ENCODE assay signal across 21 mouse cellular contexts in genomic region chr1:89443512-89443911, GRCm38 (mm10). TPM values are rescaled to one million over a fixed set of nuclear protein-coding genes. Genes with fewer than 3 reads are reported as not detected.
A peak's percentile ranks its signal among the peaks of the same experiment; 100 is the strongest.
DNase-seq lines count a peak whose midpoint lies in the region; ATAC-seq and TF ChIP-seq lines count a peak whose summit lies in the region.
"Had no signal": no experiment of that assay in that cellular context is flagged by ENCODE, and none has a peak within 500 bp of the region (broad histone marks: within the 10 kb centered on the region; RNA-seq: fewer than 3 reads in every experiment).

No protein-coding gene starts in this region.

- TF ChIP-seq CTCF in cerebellum, adult 2 months (IDR thresholded peaks at IDR 0.05; ENCODE audit: borderline replicate concordance, insufficient read depth, low read depth, low read length): no peak

- H3K4me2 ChIP-seq in neural tube, embryonic 13.5 days: no peak overlapping the region
- H3K4me2 ChIP-seq: embryonic facial prominence, embryonic 13.5 days; heart, embryonic 11.5 days; lung, embryonic 15.5 days; midbrain, embryonic 12.5 days had no signal

- no peaks in the 10 kb centered on the region for H3K9me3 ChIP-seq in hindbrain, embryonic 10.5 days
- no peaks in the 10 kb centered on the region for H3K9me3 ChIP-seq in neural tube, embryonic 13.5 days
- H3K9me3 ChIP-seq: embryonic facial prominence, embryonic 13.5 days; lung, embryonic 15.5 days; midbrain, embryonic 12.5 days had no signal

- H3K36me3 ChIP-seq in hindbrain, embryonic 10.5 days: no peaks in the 10 kb centered on the region
- no peaks in the 10 kb centered on the region for H3K36me3 ChIP-seq in neural tube, embryonic 13.5 days
- H3K36me3 ChIP-seq: embryonic facial prominence, embryonic 13.5 days; lung, embryonic 15.5 days; midbrain, embryonic 12.5 days had no signal

- no peak overlapping the region for H3K4me3 ChIP-seq in cerebellum, adult 2 months (replicated peaks; ENCODE audit: insufficient read depth, low read depth, low read length)
- no peak overlapping the region for H3K4me3 ChIP-seq in hindbrain, embryonic 10.5 days
- H3K4me3 ChIP-seq in neural tube, embryonic 13.5 days: no peak overlapping the region
- H3K4me3 ChIP-seq: embryonic facial prominence, embryonic 13.5 days; lung, embryonic 15.5 days; midbrain, embryonic 12.5 days had no signal

- no peaks in the 10 kb centered on the region for H3K27me3 ChIP-seq in cerebellum, adult 2 months (ENCODE audit: control insufficient read depth, insufficient read depth, low read length)
- H3K27me3 ChIP-seq in hindbrain, embryonic 10.5 days (ENCODE audit: insufficient read depth, poor library complexity, severe bottlenecking): no peaks in the 10 kb centered on the region; the same call in 1 of the 2 replicates
- no peaks in the 10 kb centered on the region for H3K27me3 ChIP-seq in neural tube, embryonic 13.5 days
- H3K27me3 ChIP-seq: CH12.LX; embryonic facial prominence, embryonic 13.5 days; lung, embryonic 15.5 days; midbrain, embryonic 12.5 days had no signal

- 0 out of 2 replicates have a peak, but pooled peaks have one; percentile 27 for ATAC-seq in neural tube, embryonic 13.5 days (ENCODE audit: low read depth)

- no peak for TF ChIP-seq POLR2A in cerebellum, adult 2 months (IDR thresholded peaks at IDR 0.05; ENCODE audit: borderline replicate concordance, insufficient read depth, low read length)

- 0 out of 2 replicates have a peak overlapping the region, but pooled peaks have one; percentile 17 for H3K9ac ChIP-seq in neural tube, embryonic 13.5 days
- H3K9ac ChIP-seq: embryonic facial prominence, embryonic 13.5 days; liver, embryonic 14.5 days; lung, embryonic 15.5 days; midbrain, embryonic 12.5 days had no signal

- intact Hi-C loops in left cerebral cortex, postnatal 4 days (cut with DNase I): no loop called here

- peaks cover 3% of the 10 kb centered on the region for H3K4me1 ChIP-seq in cerebellum, adult 2 months (ENCODE audit: control insufficient read depth, insufficient read depth, low read length)
- H3K4me1 ChIP-seq in hindbrain, embryonic 10.5 days (replicated peaks): peaks cover 30% of the 10 kb centered on the region
- peaks cover 23% of the 10 kb centered on the region for H3K4me1 ChIP-seq in neural tube, embryonic 13.5 days (replicated peaks)
- H3K4me1 ChIP-seq: lung, embryonic 15.5 days had no signal

- DNase-seq in left cerebral cortex, postnatal 4 days: peak; percentile 40
- DNase-seq in left cerebral cortex, adult 8-10 months (ENCODE audit: low spot score in 2 of 2): no peak
- peak; percentile 51 to 61 for DNase-seq in cerebellum, adult 2 months
- DNase-seq in hindbrain, embryonic 10.5 days (ENCODE audit: low spot score): no peak
- DNase-seq in heart, adult 11 months: no peak
- no peak for DNase-seq in adrenal gland, adult (ENCODE audit: inconsistent age in 2 of 2, low spot score in 1 of 2)
- no peak for DNase-seq in layer of hippocampus, postnatal 25 days (ENCODE audit: extremely low spot score in 1 of 2, low spot score in 1 of 2)
- DNase-seq: adrenal gland, postnatal 36 days; heart, postnatal 10 days; kidney, adult 11 months; kidney, postnatal 10 days; thymus, postnatal 14 days had no signal

- 26% methylated on average over 9 of the region's 9 CpGs for WGBS in cerebellum, adult 2 months
- WGBS in hindbrain, embryonic 10.5 days: 65% methylated on average over 9 of the region's 9 CpGs
- 66% methylated on average over 9 of the region's 9 CpGs for WGBS in neural tube, embryonic 13.5 days

- no peak overlapping the region for H3K27ac ChIP-seq in cerebellum, adult 2 months (ENCODE audit: insufficient read depth, low read length)
- H3K27ac ChIP-seq in hindbrain, embryonic 10.5 days: peak overlapping the region; percentile 68
- peak overlapping the region; percentile 55 for H3K27ac ChIP-seq in neural tube, embryonic 13.5 days (replicated peaks)
- H3K27ac ChIP-seq: embryonic facial prominence, embryonic 13.5 days; liver, embryonic 14.5 days; lung, embryonic 15.5 days; macrophage; midbrain, embryonic 12.5 days had no signal

RNA-seq across cellular contexts. Expression of gene Agap1, which starts 11.1 kb away (rescaled TPM):
- 100 to 1,000 TPM; 415 to 416 TPM for total RNA-seq in left cerebral cortex, postnatal 4 days (2021)
- 100 to 1,000 TPM; 269 to 335 (median 295) TPM for total RNA-seq in left cerebral cortex, adult 8-10 months (2022)
- polyA plus RNA-seq in cerebellum, adult 2 months (2012; rRNA removed): 82.9 and 105 TPM in 2 replicates
- 18.6 and 27.2 TPM in 2 replicates for polyA plus RNA-seq in hindbrain, embryonic 10.5 days (2016; fragmentation: Nextera tagmentation; extraction: Ambion mirVana)
- polyA plus RNA-seq in neural tube, embryonic 13.5 days (2015; fragmentation: Nextera tagmentation; extraction: Ambion mirVana): 48.1 and 52.9 TPM in 2 replicates
- total RNA-seq in layer of hippocampus, postnatal 25 days (2021): 100 to 1,000 TPM; 255 to 275 TPM
- total RNA-seq: CH12.LX, MEL had no signal

Comparison
In these comparisons a context has a peak if more than half of its experiments do, and no peak if none do; other contexts are left out.
1. DNase-seq: peak in left cerebral cortex, postnatal 4 days (single experiment) and cerebellum, adult 2 months (2 of 2); none in left cerebral cortex, adult 8-10 months (0 of 2), hindbrain, embryonic 10.5 days (single experiment), heart, adult 11 months (single experiment), adrenal gland, adult (0 of 2) and layer of hippocampus, postnatal 25 days (0 of 2).